Mouse (Mus musculus): ENCODE measurements around the gene Nr4a2.

The Nr4a2 gene

GRCm38 (mm10) chr2:57111791-57112538, 11.8 kb downstream of the Nr4a2 start:
- no peak for DNase-seq (ENCODE audit: low spot score in 2 of 2)

GRCm38 (mm10) chr2:57111011-57111790, 12.6 kb downstream of the Nr4a2 start:
- DNase-seq (ENCODE audit: low spot score in 2 of 2) = no peak

GRCm38 (mm10) chr2:57110401-57110800, 13.4 kb downstream of the Nr4a2 start:
- DNase-seq (ENCODE audit: low spot score in 2 of 2) = no peak

- no peak for DNase-seq (ENCODE audit: low spot score in 2 of 2)
These were observed 13.9 kb downstream of the Nr4a2 start for GRCm38 (mm10) chr2:57109926-57110325.

- DNase-seq (ENCODE audit: low spot score in 2 of 2) = no peak
These were observed 14.5 kb downstream of the Nr4a2 start for GRCm38 (mm10) chr2:57109301-57109700.

GRCm38 (mm10) chr2:57108349-57108930, 15.4 kb downstream of the Nr4a2 start:
- no peak for DNase-seq (ENCODE audit: low spot score in 2 of 2)

- DNase-seq (ENCODE audit: low spot score in 2 of 2) = no peak
These were observed 18.4 kb downstream of the Nr4a2 start for GRCm38 (mm10) chr2:57105401-57105800.

- no peak for DNase-seq (ENCODE audit: low spot score in 2 of 2)
These were observed 19.1 kb downstream of the Nr4a2 start for GRCm38 (mm10) chr2:57104731-57105130.

- no peak for DNase-seq (ENCODE audit: low spot score in 2 of 2)
These were observed 19.8 kb downstream of the Nr4a2 start for GRCm38 (mm10) chr2:57103845-57104660.

GRCm38 (mm10) chr2:57102856-57103844, 20.7 kb downstream of the Nr4a2 start:
- DNase-seq (ENCODE audit: low spot score in 2 of 2) = no peak

GRCm38 (mm10) chr2:57102091-57102855, 21.5 kb downstream of the Nr4a2 start:
- DNase-seq (ENCODE audit: low spot score in 2 of 2) = peak in 1 of 2 experiments; percentile 49

GRCm38 (mm10) chr2:57100241-57100640, 23.6 kb downstream of the Nr4a2 start:
- DNase-seq (ENCODE audit: low spot score in 2 of 2) = no peak

- DNase-seq (ENCODE audit: low spot score in 2 of 2) = no peak
These were observed 51.4 kb downstream of the Nr4a2 start for GRCm38 (mm10) chr2:57072452-57072851.

GRCm38 (mm10) chr2:57063480-57063879, 60.3 kb downstream of the Nr4a2 start:
- no peak for DNase-seq (ENCODE audit: low spot score in 2 of 2)

Data from urinary bladder, postnatal 36 days (tissue).